Mouse (Mus musculus) spleen, adult 2 months (tissue): ENCODE results near the gene Wdr82. TPM values are rescaled to one million over a fixed set of nuclear protein-coding genes. Genes with fewer than 3 reads are reported as not detected.

Source experiments
- DNase-seq, 2 experiments: peaks; one replicate each; pipeline versions ENCODE4 v3.0.0 to v3.0.0-alpha.2; 2012 to 2021; ENCODE audit warnings: low spot score in 2 of 2, low read depth in 1 of 2
- H3K27ac ChIP-seq: fragments of 200-500 bp; 2 replicates; pipeline ENCODE4 v1.5.1; 2012; ENCODE audit warnings: low read length, inconsistent platforms; ENCODE audit not compliant: insufficient read depth
- H3K27me3 ChIP-seq: fragments of 200-500 bp; 2 replicates; pipeline ENCODE4 v1.6.1; 2012; ENCODE audit warnings: mild to moderate bottlenecking, moderate library complexity, low read length, inconsistent platforms; ENCODE audit not compliant: control insufficient read depth, insufficient read depth
- H3K36me3 ChIP-seq: fragments of 200-500 bp; 2 replicates; pipeline ENCODE4 v1.6.1; 2012; ENCODE audit warnings: mild to moderate bottlenecking, low read length, inconsistent platforms; ENCODE audit not compliant: control insufficient read depth, insufficient read depth
- H3K4me1 ChIP-seq: fragments of 200-500 bp; 2 replicates; pipeline ENCODE4 v1.6.1; 2011; ENCODE audit warnings: inconsistent platforms; ENCODE audit not compliant: control insufficient read depth, insufficient read depth, insufficient read length
- H3K4me3 ChIP-seq: fragments of 200-500 bp; 2 replicates; pipeline ENCODE4 v1.5.1; 2011; ENCODE audit warnings: mild to moderate bottlenecking, inconsistent platforms; ENCODE audit not compliant: insufficient read depth, insufficient read length; ENCODE audit errors: extremely low read depth
- CTCF ChIP-seq: fragments of 200-500 bp; IDR thresholded peaks from 2 replicates; pipeline ENCODE4 v1.5.1; 2011; ENCODE audit warnings: mild to moderate bottlenecking, inconsistent platforms; ENCODE audit not compliant: insufficient read depth, insufficient read length, insufficient replicate concordance; ENCODE audit errors: extremely low read depth
- POLR2A ChIP-seq: fragments of 200-500 bp; IDR thresholded peaks from 2 replicates; pipeline ENCODE4 v1.6.1; 2011; ENCODE audit warnings: low read depth, low read length, inconsistent platforms
- WGBS: fragments of 180-500 bp; shearing (Covaris S2); methylation state at CpG from one replicate; pipeline ENCODE4 v1.1.7; 2018; 5-methylcytosine and 5-hydroxymethylcytosine counted together
- polyA plus RNA-seq: library from polyadenylated mRNA; depleted of rRNA; stranded (reverse); fragments of >200 nt; gene quantifications from 2 replicates; pipeline ENCODE4 v1.2.3, GENCODE M21; 2012

Gene Wdr82
- polyA plus RNA-seq, 1 experiment: 41.3 TPM

GRCm38 (mm10) chr9:106177799-106178198, 7.1 kb downstream of the Wdr82 start:
- Histone ChIP-seq H3K36me3 (peaks cover 34% of the 10 kb centered on the region), H3K4me1 (peaks cover 10% of the 10 kb centered on the region), H3K27ac (0 out of 2 replicates have a peak overlapping the region, but pooled peaks have one; percentile 0), H3K4me3 (no peak overlapping the region), H3K27me3 (no peaks in the 10 kb centered on the region)
- TF ChIP-seq POLR2A (no peak), CTCF (no peak)
- WGBS: 87% methylated on average over 6 of the region's 6 CpGs
- DNase-seq: no peak

- WGBS: 90% methylated on average over 2 of the region's 2 CpGs
- no peak for DNase-seq
- Histone ChIP-seq H3K4me3 (no peak overlapping the region), H3K27me3 (no peaks in the 10 kb centered on the region), H3K36me3 (peaks cover 43% of the 10 kb centered on the region), H3K4me1 (peaks cover 7% of the 10 kb centered on the region), H3K27ac (no peak overlapping the region)
- no peak for TF ChIP-seq CTCF
Measured at GRCm38 (mm10) chr9:106179454-106179853, 8.7 kb downstream of the Wdr82 start.

GRCm38 (mm10) chr9:106179964-106180363, 9.2 kb downstream of the Wdr82 start:
- Histone ChIP-seq H3K27ac (no peak overlapping the region), H3K4me1 (peaks cover 4% of the 10 kb centered on the region; the same call in 1 of the 2 replicates), H3K36me3 (peaks cover 48% of the 10 kb centered on the region), H3K27me3 (no peaks in the 10 kb centered on the region), H3K4me3 (no peak overlapping the region)
- TF ChIP-seq CTCF (no peak), POLR2A (no peak)
- WGBS: 95% methylated on average over 3 of the region's 3 CpGs
- DNase-seq: no peak

- H3K4me1 ChIP-seq: no peaks in the 10 kb centered on the region
- TF ChIP-seq CTCF: no peak
- H3K36me3 ChIP-seq: peaks cover 61% of the 10 kb centered on the region
- no peaks in the 10 kb centered on the region for H3K27me3 ChIP-seq
- no peak overlapping the region for H3K27ac ChIP-seq
- DNase-seq: no peak
- H3K4me3 ChIP-seq: no peak overlapping the region
- WGBS: 88% methylated on average over 4 of the region's 4 CpGs
Measured at GRCm38 (mm10) chr9:106182146-106182545, 11.4 kb downstream of the Wdr82 start.

- DNase-seq: no peak
- H3K27me3 ChIP-seq: no peaks in the 10 kb centered on the region
- no peak overlapping the region for H3K4me3 ChIP-seq
- peaks cover 62% of the 10 kb centered on the region for H3K36me3 ChIP-seq
- H3K4me1 ChIP-seq: no peaks in the 10 kb centered on the region
- H3K27ac ChIP-seq: no peak overlapping the region
- TF ChIP-seq POLR2A: no peak
- 97% methylated on average over 5 of the region's 5 CpGs for WGBS
Measured at GRCm38 (mm10) chr9:106183996-106184395, 13.3 kb downstream of the Wdr82 start.

GRCm38 (mm10) chr9:106191355-106191754, 20.6 kb downstream of the Wdr82 start:
- 91% methylated on average over 1 of the region's 1 CpGs for WGBS
- Histone ChIP-seq H3K4me1 (peaks cover 6% of the 10 kb centered on the region; the same call in 1 of the 2 replicates), H3K27ac (no peak overlapping the region)

GRCm38 (mm10) chr9:106192024-106192423, 21.3 kb downstream of the Wdr82 start:
- Histone ChIP-seq H3K27ac (no peak overlapping the region; the same call in 1 of the 2 replicates), H3K4me3 (no peak overlapping the region), H3K36me3 (peaks cover 43% of the 10 kb centered on the region), H3K4me1 (peaks cover 7% of the 10 kb centered on the region; the same call in 1 of the 2 replicates), H3K27me3 (no peaks in the 10 kb centered on the region)
- WGBS: 92% methylated on average over 8 of the region's 8 CpGs
- TF ChIP-seq POLR2A (no peak), CTCF (no peak)
- no peak for DNase-seq

More at GRCm38 (mm10) chr9:106191355-106191754, 20.6 kb downstream of the Wdr82 start:
- no peaks in the 10 kb centered on the region for H3K27me3 ChIP-seq
- peaks cover 45% of the 10 kb centered on the region for H3K36me3 ChIP-seq
- DNase-seq: no peak
- TF ChIP-seq CTCF: no peak
- no peak for TF ChIP-seq POLR2A
- H3K4me3 ChIP-seq: no peak overlapping the region

- WGBS: 3% methylated on average over 1 of the region's 1 CpGs
- Histone ChIP-seq H3K27me3 (no peaks in the 10 kb centered on the region), H3K4me1 (peaks cover 16% of the 10 kb centered on the region), H3K27ac (peak overlapping the region; percentile 36), H3K4me3 (no peak overlapping the region), H3K36me3 (peaks cover 36% of the 10 kb centered on the region)
- TF ChIP-seq POLR2A: no peak
- TF ChIP-seq CTCF: no peak
- peak in 1 of 2 experiments; percentile 59 for DNase-seq
Measured at GRCm38 (mm10) chr9:106192998-106193397, 22.3 kb downstream of the Wdr82 start.
